Mouse (Mus musculus): ENCODE measurements around the gene Lce1g. TPM values are rescaled to one million over a fixed set of nuclear protein-coding genes. Genes with fewer than 3 reads are reported as not detected.

Gene Lce1g
- not detected for total RNA-seq (2021)

DNA sequence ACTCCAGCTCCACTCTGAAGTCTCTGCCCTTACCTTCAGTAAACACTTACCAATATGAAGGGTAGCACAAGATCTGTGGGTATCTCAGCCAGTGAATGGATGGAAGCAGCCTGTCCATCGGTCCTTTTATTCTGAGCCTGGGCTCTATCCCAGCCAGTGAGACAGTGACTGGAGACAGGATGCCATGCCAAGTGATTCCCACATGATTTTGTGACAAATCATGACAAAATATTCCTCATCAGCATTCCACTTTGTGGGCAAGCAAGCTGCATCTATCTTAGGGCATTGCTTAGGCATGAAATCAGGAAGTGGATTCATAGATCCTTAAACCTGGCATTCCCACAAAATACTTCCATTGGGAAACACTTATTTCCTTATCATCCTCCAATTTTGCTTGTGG, at the start of gene Lce1g:
Gene Lce1g (minus strand): TSS at position 101 of the 400 bp plus-strand sequence.
- intact Hi-C loops (cut with DNase I), result no loop called here
- no peak for DNase-seq

DNA sequence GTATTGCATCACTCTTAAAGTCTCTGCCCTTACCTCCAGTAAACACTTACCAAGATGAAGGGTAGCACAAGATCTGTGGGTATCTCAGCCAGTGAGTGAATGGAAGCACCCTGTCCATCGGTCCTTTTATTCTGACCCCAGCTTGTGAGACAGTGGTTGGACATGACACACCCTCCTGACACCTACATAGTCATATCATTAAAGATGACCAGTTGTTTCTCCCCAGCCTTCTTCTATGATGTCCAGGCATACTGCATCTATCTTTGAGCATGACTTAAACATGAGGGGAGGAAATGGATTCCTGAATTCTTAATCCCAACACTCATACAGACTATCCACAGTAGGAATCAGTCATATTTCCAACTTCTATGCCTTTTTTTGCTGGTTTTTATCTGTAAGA, 38.3 kb upstream of the Lce1g start, which contains the start of gene Lce1j:
Gene Lce1j (minus strand): TSS at position 101 of the 400 bp plus-strand sequence.
- intact Hi-C loops (cut with DNase I), result no loop called here
- DNase-seq, result no peak

DNA sequence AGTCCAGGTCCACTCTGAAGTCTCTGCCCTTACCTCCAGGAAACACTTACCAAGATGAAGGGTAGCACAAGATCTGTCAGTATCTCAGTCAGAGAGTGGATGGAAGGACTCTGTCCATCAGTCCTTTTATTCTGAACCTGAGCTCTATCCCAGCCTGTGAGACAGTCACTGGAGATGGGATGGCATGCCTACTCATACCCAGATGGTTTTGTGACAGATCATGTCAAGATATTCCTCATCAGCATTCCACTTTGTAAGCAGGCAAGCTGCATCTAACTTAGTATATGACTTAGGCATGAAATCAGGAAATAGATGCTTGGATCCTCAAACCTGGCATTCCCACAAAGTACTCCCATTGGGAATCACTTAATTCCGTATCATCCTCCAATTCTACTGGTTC, 26.7 kb upstream of the Lce1g start, which contains the start of gene Lce1i:
Gene Lce1i (minus strand): TSS at position 101 of the 400 bp plus-strand sequence.
- DNase-seq, result no peak
- intact Hi-C loops (cut with DNase I), result no loop called here

DNA sequence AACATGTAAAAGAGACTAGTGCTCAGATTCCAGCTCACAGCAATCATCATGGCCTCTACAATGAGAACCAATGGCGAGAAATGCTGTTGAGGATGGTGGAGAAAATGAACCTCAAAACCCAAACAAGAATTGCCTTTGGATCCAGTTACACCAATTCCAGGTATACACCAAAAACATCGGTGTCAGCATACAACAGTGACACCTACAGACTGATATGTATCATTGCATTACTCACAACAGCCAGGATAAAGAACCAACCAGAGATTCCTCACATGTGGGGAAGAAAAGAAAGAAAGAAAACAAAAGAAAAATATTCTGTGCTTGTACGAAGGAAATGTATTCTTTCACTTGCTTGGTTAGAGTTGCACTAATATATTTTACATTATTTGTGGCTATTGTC, 19.4 kb upstream of the Lce1g start:
- intact Hi-C loops (cut with DNase I), result no loop called here

DNA sequence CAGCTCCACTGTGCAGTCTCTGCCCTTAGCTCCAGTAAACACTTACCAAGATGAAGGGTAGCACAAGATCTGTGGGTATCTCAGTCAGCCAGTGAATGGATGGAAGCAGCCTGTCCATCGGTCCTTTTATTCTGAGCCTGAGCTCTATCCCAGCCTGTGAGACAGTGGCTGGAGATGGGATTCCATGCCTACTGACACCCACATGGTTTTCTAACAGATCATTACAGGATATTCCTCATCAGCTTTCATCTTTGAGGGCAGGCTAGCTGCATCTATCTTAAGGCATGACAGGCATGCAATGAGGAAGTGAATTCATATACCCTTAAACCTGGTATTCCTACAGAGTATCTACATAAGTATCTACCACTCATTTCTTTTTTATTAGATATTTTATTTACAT, 12.8 kb upstream of the Lce1g start, which contains the start of gene Lce1h:
Gene Lce1h (minus strand): TSS at position 101 of the 400 bp plus-strand sequence.
- DNase-seq, result no peak
- intact Hi-C loops (cut with DNase I), result no loop called here

More for the DNA sequence above, 19.4 kb upstream of the Lce1g start:
- DNase-seq, result no peak

DNA sequence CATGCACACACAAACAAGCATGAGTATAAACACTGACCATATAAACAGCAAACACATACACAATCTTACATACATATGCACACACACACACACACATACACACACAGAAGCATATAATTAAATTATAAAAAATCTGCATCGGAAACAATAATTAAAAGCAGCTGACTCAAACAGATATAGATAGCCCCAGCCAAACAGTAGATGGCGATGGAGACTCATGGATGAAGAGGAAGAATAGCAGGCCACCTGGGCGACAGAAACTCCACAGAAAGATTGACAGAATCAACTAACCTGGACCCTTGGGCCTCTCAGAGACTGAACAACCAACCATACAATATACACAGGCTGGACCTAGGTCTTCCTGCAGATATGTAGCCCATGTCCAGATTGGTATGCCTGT, 1.1 kb upstream of the Lce1g start:
- DNase-seq, result no peak
- intact Hi-C loops (cut with DNase I), result no loop called here

DNA sequence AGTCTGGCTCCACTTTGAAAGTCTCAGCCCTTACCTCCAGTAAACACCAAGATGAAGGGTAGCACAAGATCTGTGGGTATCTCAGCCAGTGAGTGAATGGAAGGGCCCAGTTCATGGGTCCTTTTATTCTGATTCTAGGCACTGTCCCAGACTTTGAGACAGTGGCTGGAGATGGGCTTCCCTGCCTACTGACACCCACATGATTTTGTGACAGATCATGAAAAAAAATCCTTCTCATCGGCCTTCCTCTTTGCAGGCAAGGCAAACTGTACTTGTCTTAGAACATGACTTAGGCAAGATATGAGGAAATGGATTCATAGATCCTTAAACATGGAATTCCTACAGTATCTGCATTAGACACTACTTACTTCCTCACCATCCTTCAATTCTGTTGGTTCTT, 13.1 kb downstream of the Lce1g start, which contains the start of gene Gm38119:
Gene Gm38119 (minus strand): TSS at position 101 of the 400 bp plus-strand sequence.
- DNase-seq, result no peak
- intact Hi-C loops (cut with DNase I), result no loop called here

DNA sequence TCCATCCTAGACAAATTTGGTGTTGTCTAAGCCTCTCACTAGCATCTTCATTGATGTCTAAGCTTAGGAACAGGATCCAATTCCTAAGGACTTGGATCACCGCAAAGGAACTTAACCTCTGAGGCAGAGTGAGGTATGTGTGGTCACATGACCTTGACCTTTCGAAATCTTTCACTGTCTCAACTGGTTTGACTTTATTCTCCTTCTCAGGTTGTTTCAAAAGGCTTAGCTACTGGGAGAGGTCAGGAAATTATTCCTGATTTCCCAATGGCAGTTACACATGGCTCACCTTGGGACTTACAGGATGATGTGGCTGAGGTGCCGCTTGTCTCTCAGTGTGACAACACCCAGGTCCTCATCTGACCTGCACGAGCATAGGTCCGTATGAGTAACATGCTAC, 29.5 kb downstream of the Lce1g start:
- intact Hi-C loops (cut with DNase I), result no loop called here
- no peak for DNase-seq

DNA sequence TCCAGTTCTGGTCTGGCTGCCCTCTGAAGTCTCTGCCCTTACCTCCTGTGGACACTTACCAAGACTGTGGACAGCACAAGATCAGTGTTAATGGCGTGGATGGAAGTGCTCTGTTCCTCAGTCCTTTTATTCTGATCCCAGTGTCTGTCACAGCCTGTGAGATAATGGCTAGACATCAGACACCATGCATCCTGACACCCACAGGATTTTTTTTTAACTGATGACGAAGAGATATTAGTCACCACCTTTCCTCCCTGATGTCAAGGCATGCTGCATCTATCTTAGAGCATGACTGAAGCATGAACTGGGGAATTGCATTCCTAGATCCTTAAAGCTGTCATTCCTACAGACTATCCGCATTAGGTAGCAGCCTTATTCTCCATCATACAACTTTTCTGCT, 31.9 kb downstream of the Lce1g start, which contains the start of gene Lce1f:
Gene Lce1f (minus strand): TSS at position 101 of the 400 bp plus-strand sequence.
- intact Hi-C loops (cut with DNase I), result no loop called here
- DNase-seq, result no peak

DNA sequence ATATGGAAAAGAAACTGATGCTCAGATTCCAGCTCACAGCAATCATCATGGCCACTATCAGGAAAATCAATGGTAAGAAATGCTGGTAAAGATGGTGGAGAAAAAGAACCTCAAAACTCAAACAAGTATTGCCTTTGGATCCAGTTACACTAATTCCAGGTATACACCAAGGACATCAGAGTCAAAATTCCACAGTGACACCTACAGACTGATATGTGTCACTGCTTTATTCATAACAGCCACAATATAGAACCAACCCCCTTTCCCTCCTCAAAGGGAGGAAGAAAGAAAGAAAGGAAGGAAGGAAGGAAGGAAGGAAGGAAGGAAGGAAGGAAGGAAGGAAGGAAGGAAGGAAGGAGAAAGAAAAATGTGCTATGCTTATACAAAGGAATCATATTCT, 37.0 kb downstream of the Lce1g start:
- DNase-seq, result no peak
- intact Hi-C loops (cut with DNase I), result no loop called here

DNA sequence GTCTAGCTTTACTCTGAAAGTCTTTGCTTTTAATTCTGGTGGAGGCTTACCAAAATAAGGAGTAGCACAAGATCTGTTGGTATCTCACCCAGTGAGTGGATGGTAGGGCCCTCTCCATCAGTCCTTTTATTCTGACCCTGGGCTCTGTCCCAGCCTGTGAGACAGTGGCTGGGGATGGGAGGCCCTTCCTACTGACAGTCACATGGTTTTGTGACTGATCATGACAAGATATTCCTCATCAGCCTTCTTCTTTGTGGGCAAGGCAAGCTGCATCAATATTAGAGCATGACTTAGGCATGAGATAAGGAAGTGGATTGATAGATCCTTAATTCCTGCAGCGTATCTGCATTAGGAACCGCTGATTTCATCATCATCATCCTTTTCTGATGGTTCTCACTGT, 43.2 kb downstream of the Lce1g start, which contains the start of gene Lce1e:
Gene Lce1e (minus strand): TSS at position 101 of the 400 bp plus-strand sequence.
- intact Hi-C loops (cut with DNase I), result no loop called here
- no peak for DNase-seq

Other genes starting within 250 kb of the Lce1g start
- not detected for gene 2310046K23Rik, start 217.8 kb downstream of the Lce1g start, total RNA-seq (2021)
- not detected for gene Ivl, start 178.6 kb downstream of the Lce1g start, total RNA-seq (2021)
- not detected for gene Smcp, start 163.3 kb downstream of the Lce1g start, total RNA-seq (2021)
- gene 2210017I01Rik, start 144.8 kb downstream of the Lce1g start, total RNA-seq (2021), result not detected
- not detected for gene Lce6a, start 130.7 kb downstream of the Lce1g start, total RNA-seq (2021)
- not detected for gene Lce1a1, start 104.0 kb downstream of the Lce1g start, total RNA-seq (2021)
- gene Lce1b, start 95.4 kb downstream of the Lce1g start, total RNA-seq (2021), result not detected
- gene Lce1a2, start 82.0 kb downstream of the Lce1g start, total RNA-seq (2021), result not detected
- not detected for gene Lce1c, start 73.1 kb downstream of the Lce1g start, total RNA-seq (2021)
- gene Lce1d, start 65.1 kb downstream of the Lce1g start, total RNA-seq (2021), result not detected
- gene Lce1e, start 43.3 kb downstream of the Lce1g start, total RNA-seq (2021), result not detected
- not detected for gene Lce1f, start 32.0 kb downstream of the Lce1g start, total RNA-seq (2021)
- not detected for gene Gm38119, start 13.2 kb downstream of the Lce1g start, total RNA-seq (2021)
- not detected for gene Lce1h, start 12.7 kb upstream of the Lce1g start, total RNA-seq (2021)
- gene Lce1i, start 26.6 kb upstream of the Lce1g start, total RNA-seq (2021), result not detected
- not detected for gene Lce1j, start 38.2 kb upstream of the Lce1g start, total RNA-seq (2021)
- gene Lce1k, start 55.6 kb upstream of the Lce1g start, total RNA-seq (2021), result not detected
- not detected for gene Kprp, start 74.9 kb upstream of the Lce1g start, total RNA-seq (2021)
- not detected for gene Lce1l, start 98.9 kb upstream of the Lce1g start, total RNA-seq (2021)
- gene 2310050C09Rik, start 117.9 kb upstream of the Lce1g start, total RNA-seq (2021), result not detected
- gene Lce3a, start 173.9 kb upstream of the Lce1g start, total RNA-seq (2021), result not detected
- gene Lce3b, start 180.6 kb upstream of the Lce1g start, total RNA-seq (2021), result not detected
- not detected for gene Lce3c, start 192.1 kb upstream of the Lce1g start, total RNA-seq (2021)
- gene Lce3d, start 205.1 kb upstream of the Lce1g start, total RNA-seq (2021), result not detected
- gene Lce3e, start 214.7 kb upstream of the Lce1g start, total RNA-seq (2021), result not detected
- gene Lce3f, start 239.9 kb upstream of the Lce1g start, total RNA-seq (2021), result not detected